Comparison of ENCODE assay signal across 8 mouse cellular contexts in genomic region chr3:93130460-93130859, GRCm38 (mm10). TPM values are rescaled to one million over a fixed set of nuclear protein-coding genes. Genes with fewer than 3 reads are reported as not detected.
DNase-seq lines count a peak whose midpoint lies in the region; ATAC-seq and TF ChIP-seq lines count a peak whose summit lies in the region.

No protein-coding gene starts in this region.

- no peak for TF ChIP-seq EP300 in CH12.LX (IDR thresholded peaks at IDR 0.05; ENCODE audit: low read length)

- H3K4me3 ChIP-seq in CH12.LX (replicated peaks in 1 of 3; ENCODE audit: low read depth in 2 of 3, low read length in 2 of 3, poor library complexity in 1 of 3): no peak overlapping the region

- POLR2A ChIA-PET in Patski (lab: Charles Lee): no interaction called here

- no peak overlapping the region for H3K4me2 ChIP-seq in CH12.LX (ENCODE audit: insufficient read depth, low read depth, poor library complexity, severe bottlenecking)

- ATAC-seq in Patski: peak; percentile 87
- ATAC-seq in granulocyte monocyte progenitor cell, adult 5-6 weeks (replicated peaks; ENCODE audit: poor library complexity, severe bottlenecking): peak; percentile 74

- no peaks in the 10 kb centered on the region for H3K4me1 ChIP-seq in CH12.LX (ENCODE audit: control insufficient read depth in 1 of 2, insufficient read depth in 2 of 2)

- DNase-seq in CH12.LX (ENCODE audit: extremely low read depth) (peak; percentile 51), Patski (ENCODE audit: low read depth, low spot score) (no peak)
- DNase-seq in embryo, embryonic 10 days (ENCODE audit: low spot score): peak; percentile 73
- peak; percentile 21 to 67 for DNase-seq in layer of hippocampus, adult 18-20 months (ENCODE audit: low spot score in 2 of 2)
- peak; percentile 63 for DNase-seq in lung, postnatal 36 days
- DNase-seq in right cerebral cortex, adult 18-20 months: peak; percentile 69
- DNase-seq in spleen, postnatal 14 days (ENCODE audit: low spot score in 2 of 2): no peak

- in situ Hi-C loops in CH12.LX (cut with MboI; ENCODE audit: low pct_ligation_motif_present, low pct_unique_long_range_greater_than_20kb, low sequenced_read_pairs): loop anchor here (10.0 kb wide), 1 partner anchor 364 kb away; no protein-coding TSS in a partner anchor
- in situ Hi-C loops in Patski (cut with MboI; ENCODE audit: low pct_unique_long_range_greater_than_20kb): loop anchor here (25.0 kb wide), 2 partner anchors 182 to 482 kb away; partner anchors contain the start of gene Hrnr

- H3K9ac ChIP-seq in CH12.LX (ENCODE audit: insufficient read depth, low read depth): no peak overlapping the region

- CTCF ChIA-PET in Patski (lab: Charles Lee): interaction anchor here (0.7 to 3.8 kb wide), 19 partner anchors 9 to 365 kb away, joined by 3 to 34 read pairs (median 4); partner anchors contain the start of gene Crnn

- TF ChIP-seq CTCF in CH12.LX (conservative IDR thresholded peaks at IDR 0.05 in 1 of 2, IDR thresholded peaks at IDR 0.05 in 1 of 2; ENCODE audit: low read depth in 2 of 2, low read length in 2 of 2): peak; percentile 47 to 85
- peak; percentile 97 for TF ChIP-seq CTCF in Patski (IDR thresholded peaks at IDR 0.05)

- TF ChIP-seq POLR2A in CH12.LX (IDR thresholded peaks at IDR 0.05; ENCODE audit: low read depth, low read length): no peak

- H3K79me2 ChIP-seq in CH12.LX (replicated peaks; ENCODE audit: control insufficient read depth, extremely low read depth, insufficient read depth, poor library complexity, severe bottlenecking): no peaks in the 10 kb centered on the region

- no peak overlapping the region for H3K27ac ChIP-seq in CH12.LX (ENCODE audit: insufficient read depth, low read depth)

- no peaks in the 10 kb centered on the region for H3K9me3 ChIP-seq in CH12.LX (replicated peaks; ENCODE audit: low read length)

- TF ChIP-seq RAD21 in CH12.LX (IDR thresholded peaks at IDR 0.05; ENCODE audit: low read depth, low read length): peak; percentile 85

- dilution Hi-C loops in CH12.LX (cut with MboI; ENCODE audit: extremely low pct_ligation_motif_present, extremely low pct_unique_long_range_greater_than_20kb, low sequenced_read_pairs): no loop called here

- H3K27me3 ChIP-seq in CH12.LX (replicated peaks): no peaks in the 10 kb centered on the region
- H3K27me3 ChIP-seq in Patski: peaks cover 7% of the 10 kb centered on the region

- no peaks in the 10 kb centered on the region for H3K36me3 ChIP-seq in CH12.LX (replicated peaks in 1 of 2; ENCODE audit: control insufficient read depth in 1 of 2, insufficient read depth in 1 of 2, low read length in 1 of 2)

TF ChIP-seq in CH12.LX, 34 proteins besides CTCF, POLR2A, EP300 and RAD21:
- TF ChIP-seq SMC3 (IDR thresholded peaks at IDR 0.05; ENCODE audit: low read depth, low read length) (peak; percentile 76), JUND (conservative IDR thresholded peaks at IDR 0.05; ENCODE audit: low read depth, low read length) (no peak)

RNA-seq across cellular contexts. Expression of gene Crnn, which starts 14.1 kb away (rescaled TPM):
- not detected in 2 replicates for total RNA-seq in CH12.LX (2012; rRNA removed)
- not detected in 2 replicates for total RNA-seq in CH12.LX (2014; rRNA removed)
- not detected in 2 replicates for polyA plus RNA-seq in CH12.LX (2012; ENCODE audit: insufficient read length, low read depth)
- not detected for polyA plus RNA-seq in Patski (2021)
- not detected in 2 replicates for total RNA-seq in granulocyte monocyte progenitor cell, adult 5-6 weeks (2014; fragmentation: Nextera tagmentation)
- total RNA-seq in granulocyte monocyte progenitor cell, adult 5-6 weeks (2017): not detected in 2 replicates
- total RNA-seq in layer of hippocampus, adult 18-20 months (2021): not detected

Comparison
In these comparisons a context has a peak if more than half of its experiments do, and no peak if none do; other contexts are left out.
1. DNase-seq: peak in CH12.LX (single experiment), embryo, embryonic 10 days (single experiment), layer of hippocampus, adult 18-20 months (2 of 2), lung, postnatal 36 days (single experiment) and right cerebral cortex, adult 18-20 months (single experiment); none in Patski (single experiment) and spleen, postnatal 14 days (0 of 2).